ENCODE assay signal across 23 mouse cellular contexts in genomic region chr4:112432223-112432622, GRCm38 (mm10). TPM values are rescaled to one million over a fixed set of nuclear protein-coding genes. Genes with fewer than 3 reads are reported as not detected.
"Had no signal": no experiment of that assay in that cellular context is flagged by ENCODE, and none has a peak within 500 bp of the region (broad histone marks: within the 10 kb centered on the region; RNA-seq: fewer than 3 reads in every experiment).

No protein-coding gene starts in this region.

- H3K9ac ChIP-seq: neural tube, embryonic 12.5 days; neural tube, embryonic 13.5 days; neural tube, embryonic 15.5 days; stomach, embryonic 15.5 days had no signal

- H3K4me3 ChIP-seq: neural tube, embryonic 12.5 days; neural tube, embryonic 13.5 days; neural tube, embryonic 15.5 days; stomach, embryonic 15.5 days had no signal

- H3K9me3 ChIP-seq: stomach, embryonic 15.5 days had no signal

- H3K36me3 ChIP-seq: neural tube, embryonic 12.5 days; neural tube, embryonic 13.5 days; neural tube, embryonic 15.5 days; stomach, embryonic 15.5 days had no signal

- H3K27me3 ChIP-seq: neural tube, embryonic 12.5 days; neural tube, embryonic 13.5 days; neural tube, embryonic 15.5 days; stomach, embryonic 15.5 days had no signal

- DNase-seq: retina, postnatal 1 day; right cerebral cortex, adult 18-20 months; right cerebral cortex, postnatal 14 days; right cerebral cortex, postnatal 25 days; right cerebral cortex, postnatal 4 days; spleen, adult 18-20 months; thymus, adult 18-20 months; thymus, adult 2 months; thymus, postnatal 14 days; thymus, postnatal 25 days; thymus, postnatal 36 days; thymus, postnatal 4 days had no signal

- H3K4me1 ChIP-seq: neural tube, embryonic 12.5 days; neural tube, embryonic 13.5 days; neural tube, embryonic 15.5 days; stomach, embryonic 15.5 days had no signal

- H3K4me2 ChIP-seq: neural tube, embryonic 12.5 days; neural tube, embryonic 13.5 days; neural tube, embryonic 15.5 days; stomach, embryonic 15.5 days had no signal

- H3K27ac ChIP-seq: neural tube, embryonic 12.5 days; neural tube, embryonic 13.5 days; neural tube, embryonic 15.5 days; stomach, embryonic 15.5 days; stomach, postnatal 0 days had no signal

RNA-seq across cellular contexts. Expression of gene Skint9, which starts 1.6 kb away (rescaled TPM):
- polyA plus RNA-seq: neural tube, embryonic 12.5 days; neural tube, embryonic 13.5 days; neural tube, embryonic 14.5 days; neural tube, embryonic 15.5 days; small intestine, adult 2 months; spleen, adult 2 months; stomach, embryonic 14.5 days; stomach, embryonic 15.5 days; stomach, embryonic 16.5 days; stomach, postnatal 0 days; urinary bladder, adult 2 months had no signal
